ENCODE assay signal across 10 mouse cellular contexts in the genomic region with DNA sequence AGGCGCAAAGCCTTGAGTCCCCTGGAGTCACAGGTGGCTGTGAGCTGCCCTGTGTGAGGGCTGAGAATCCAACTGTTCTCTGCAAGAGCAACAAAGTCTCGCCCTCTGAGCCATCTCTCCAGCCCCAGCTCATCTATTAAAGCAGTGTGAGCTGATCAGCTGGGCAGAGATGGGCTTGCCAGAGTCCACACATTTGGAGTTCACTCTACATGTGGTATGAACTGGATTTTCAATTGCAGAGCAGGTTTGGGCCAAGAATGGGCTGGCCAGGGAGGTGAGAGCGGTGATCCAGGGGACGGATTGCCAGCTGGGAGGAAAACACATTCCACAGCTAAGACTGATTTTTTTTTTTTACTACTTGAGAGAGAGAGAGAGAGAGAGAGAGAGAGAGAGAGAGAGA. TPM values are rescaled to one million over a fixed set of nuclear protein-coding genes. Genes with fewer than 3 reads are reported as not detected.
DNase-seq lines count a peak whose midpoint lies in the region; ATAC-seq and TF ChIP-seq lines count a peak whose summit lies in the region.
"Had no signal": no experiment of that assay in that cellular context is flagged by ENCODE, and none has a peak within 500 bp of the region (broad histone marks: within the 10 kb centered on the region; RNA-seq: fewer than 3 reads in every experiment).

No protein-coding gene starts in this region.

- TF ChIP-seq POLR2A in kidney, adult 2 months (IDR thresholded peaks at IDR 0.05; ENCODE audit: low read depth, low read length) = no peak

- no peak overlapping the region for H3K27ac ChIP-seq in kidney, adult 2 months (ENCODE audit: insufficient read depth, low read depth, low read length)
- no peak overlapping the region for H3K27ac ChIP-seq in kidney, embryonic 16.5 days (ENCODE audit: low read length)
- no peak overlapping the region for H3K27ac ChIP-seq in lung, embryonic 16.5 days (ENCODE audit: low read length)
- no peak overlapping the region for H3K27ac ChIP-seq in intestine, embryonic 15.5 days

- no peak for ATAC-seq in kidney, embryonic 16.5 days (ENCODE audit: low FRiP score, low TSS enrichment)
- 0 out of 2 replicates have a peak, but pooled peaks have one; percentile 47 for ATAC-seq in lung, embryonic 16.5 days (ENCODE audit: low read depth)
- ATAC-seq in intestine, embryonic 15.5 days = no peak
- ATAC-seq: Patski had no signal

- H3K9me3 ChIP-seq in kidney, embryonic 16.5 days (ENCODE audit: low read length) = no peaks in the 10 kb centered on the region
- no peaks in the 10 kb centered on the region for H3K9me3 ChIP-seq in lung, embryonic 16.5 days (ENCODE audit: control insufficient read depth, low read length)
- no peaks in the 10 kb centered on the region for H3K9me3 ChIP-seq in intestine, embryonic 15.5 days
- H3K9me3 ChIP-seq: midbrain, embryonic 12.5 days had no signal

- H3K4me2 ChIP-seq in kidney, embryonic 16.5 days (replicated peaks; ENCODE audit: low read depth, low read length) = no peak overlapping the region
- no peak overlapping the region for H3K4me2 ChIP-seq in lung, embryonic 16.5 days (ENCODE audit: low read depth, low read length)
- no peak overlapping the region for H3K4me2 ChIP-seq in intestine, embryonic 15.5 days (replicated peaks)
- H3K4me2 ChIP-seq: midbrain, embryonic 12.5 days had no signal

- peak; percentile 27 for DNase-seq in adrenal gland, adult 2 months
- no peak for DNase-seq in adrenal gland, adult 18-20 months (ENCODE audit: low spot score in 2 of 2)
- peak; percentile 50 for DNase-seq in kidney, adult 2 months
- DNase-seq in heart, adult 8-10 months (ENCODE audit: low spot score) = peak; percentile 55
- DNase-seq in layer of hippocampus, postnatal 25 days (ENCODE audit: extremely low spot score in 1 of 2, low spot score in 1 of 2) = no peak

- 61% methylated on average over 4 of the region's 4 CpGs for WGBS in kidney, adult 2 months
- 74% methylated on average over 4 of the region's 4 CpGs for WGBS in kidney, embryonic 16.5 days
- 74% methylated on average over 4 of the region's 4 CpGs for WGBS in lung, embryonic 16.5 days
- WGBS in intestine, embryonic 15.5 days = 87% methylated on average over 4 of the region's 4 CpGs

- H3K36me3 ChIP-seq in kidney, adult 2 months (ENCODE audit: control insufficient read depth, insufficient read depth, low read length) = no peaks in the 10 kb centered on the region
- peaks cover 15% of the 10 kb centered on the region for H3K36me3 ChIP-seq in kidney, embryonic 16.5 days (ENCODE audit: insufficient read depth, low read length)
- peaks cover 3% of the 10 kb centered on the region; the same call in 1 of the 2 replicates for H3K36me3 ChIP-seq in lung, embryonic 16.5 days (ENCODE audit: control insufficient read depth, insufficient read depth, low read length)
- peaks cover 7% of the 10 kb centered on the region for H3K36me3 ChIP-seq in intestine, embryonic 15.5 days

- H3K4me1 ChIP-seq in kidney, adult 2 months (ENCODE audit: control insufficient read depth, insufficient read depth, low read length) = no peaks in the 10 kb centered on the region
- peaks cover 16% of the 10 kb centered on the region for H3K4me1 ChIP-seq in kidney, embryonic 16.5 days (ENCODE audit: insufficient read depth, low read length)
- peaks cover 6% of the 10 kb centered on the region for H3K4me1 ChIP-seq in lung, embryonic 16.5 days (replicated peaks; ENCODE audit: control insufficient read depth, insufficient read depth, low read length)
- H3K4me1 ChIP-seq in intestine, embryonic 15.5 days (replicated peaks) = no peaks in the 10 kb centered on the region

- TF ChIP-seq CTCF in kidney, adult 2 months (conservative IDR thresholded peaks at IDR 0.05; ENCODE audit: insufficient read depth, insufficient read length, low read depth, low read length) = no peak

- no peaks in the 10 kb centered on the region for H3K27me3 ChIP-seq in kidney, adult 2 months (replicated peaks; ENCODE audit: control insufficient read depth, insufficient read depth, low read length)
- H3K27me3 ChIP-seq in kidney, embryonic 16.5 days (ENCODE audit: insufficient read depth, low read length) = no peaks in the 10 kb centered on the region
- no peaks in the 10 kb centered on the region for H3K27me3 ChIP-seq in lung, embryonic 16.5 days (ENCODE audit: control insufficient read depth, insufficient read depth, low read depth, low read length)
- H3K27me3 ChIP-seq in intestine, embryonic 15.5 days (replicated peaks) = no peaks in the 10 kb centered on the region
- H3K27me3 ChIP-seq: Patski had no signal

- H3K9ac ChIP-seq in kidney, embryonic 16.5 days (replicated peaks; ENCODE audit: low read length) = no peak overlapping the region
- no peak overlapping the region for H3K9ac ChIP-seq in lung, embryonic 16.5 days (ENCODE audit: low read length)
- H3K9ac ChIP-seq in intestine, embryonic 15.5 days = no peak overlapping the region
- H3K9ac ChIP-seq: midbrain, embryonic 12.5 days had no signal

- no peak overlapping the region for H3K4me3 ChIP-seq in kidney, adult 2 months (ENCODE audit: insufficient read depth, low read depth, low read length)
- H3K4me3 ChIP-seq in kidney, embryonic 16.5 days (ENCODE audit: low read length) = no peak overlapping the region
- H3K4me3 ChIP-seq in lung, embryonic 16.5 days (ENCODE audit: low read length) = no peak overlapping the region
- H3K4me3 ChIP-seq in intestine, embryonic 15.5 days (replicated peaks) = no peak overlapping the region
- H3K4me3 ChIP-seq: midbrain, embryonic 12.5 days had no signal

RNA-seq across cellular contexts. Expression of gene Polr3b, which starts 34.5 kb away (rescaled TPM):
- 10 to 100 TPM; 23.1 to 28.0 TPM for total RNA-seq in adrenal gland, adult 2 months (2021)
- polyA plus RNA-seq in adrenal gland, adult 2 months (2012; rRNA removed) = 2.0 and 2.3 TPM in 2 replicates
- 10 to 100 TPM; 15.3 to 28.2 TPM for total RNA-seq in adrenal gland, adult 18-20 months (2021)
- polyA plus RNA-seq in kidney, adult 2 months (2012; rRNA removed) = 3.7 and 5.1 TPM in 2 replicates
- polyA plus RNA-seq in kidney, embryonic 16.5 days (2015; fragmentation: Nextera tagmentation; extraction: Ambion mirVana) = 17.5 and 20.4 TPM in 2 replicates
- total RNA-seq in heart, adult 8-10 months (2022) = 10 to 100 TPM; 10.7 to 11.6 (median 11.0) TPM
- 13.7 and 15.3 TPM in 2 replicates for polyA plus RNA-seq in lung, embryonic 16.5 days (2015; fragmentation: Nextera tagmentation; extraction: Ambion mirVana)
- 11.3 and 11.6 TPM in 2 replicates for polyA plus RNA-seq in intestine, embryonic 15.5 days (2015; fragmentation: Nextera tagmentation; extraction: Ambion mirVana)
- total RNA-seq in layer of hippocampus, postnatal 25 days (2021) = 10 to 100 TPM; 15.6 to 15.7 TPM

Comparison
In these comparisons a context has a peak if more than half of its experiments do, and no peak if none do; other contexts are left out.
1. DNase-seq: peak in adrenal gland, adult 2 months (single experiment), kidney, adult 2 months (single experiment) and heart, adult 8-10 months (single experiment); none in adrenal gland, adult 18-20 months (0 of 2) and layer of hippocampus, postnatal 25 days (0 of 2).